Mouse (Mus musculus) hindbrain, postnatal 0 days (tissue): Measurements from ENCODE around the gene C1qtnf5. TPM values are rescaled to one million over a fixed set of nuclear protein-coding genes. Genes with fewer than 3 reads are reported as not detected.
A peak's percentile ranks its signal among the peaks of the same experiment; 100 is the strongest.
"Not testable (repeated sequence)": the region's sequence is repeated elsewhere in the genome, so short reads cannot be mapped to it uniquely, and the experiment has no call there.

Experiments
- ATAC-seq: fragments of 200-750 bp; cut with Nextera tagmentation; 2 replicates; pipeline ENCODE4 v1.8.0; 2017; ENCODE audit warnings: mild to moderate bottlenecking, moderate TSS enrichment, moderate library complexity
- DNase-seq: peaks from one replicate; pipeline ENCODE4 v3.0.0-alpha.2; 2015; ENCODE audit warnings: low spot score
- H3K27ac ChIP-seq: fragments of 300-500 bp; sonication (generic); 2 replicates; pipeline ENCODE4 v1.5.1; 2014; ENCODE audit warnings: mild to moderate bottlenecking
- H3K27me3 ChIP-seq: fragments of 300-500 bp; sonication (generic); 2 replicates; pipeline ENCODE4 v1.6.1; 2014; ENCODE audit warnings: low read length, mixed read lengths; ENCODE audit not compliant: insufficient read depth
- H3K36me3 ChIP-seq: fragments of 300-500 bp; sonication (generic); 2 replicates; pipeline ENCODE4 v1.6.1; 2014; ENCODE audit warnings: low read length, mixed read lengths; ENCODE audit not compliant: insufficient read depth
- H3K4me1 ChIP-seq: fragments of 300-500 bp; sonication (generic); 2 replicates; pipeline ENCODE4 v1.6.1; 2014; ENCODE audit warnings: antibody characterized with exemption, low read length, mixed read lengths; ENCODE audit not compliant: insufficient read depth
- H3K4me2 ChIP-seq: fragments of 300-500 bp; sonication (generic); 2 replicates; pipeline ENCODE4 v1.6.1; 2014; ENCODE audit warnings: low read depth, mild to moderate bottlenecking, low read length, moderate library complexity, mixed read lengths
- H3K4me3 ChIP-seq: fragments of 300-500 bp; sonication (generic); 2 replicates; pipeline ENCODE4 v1.5.1; 2014; ENCODE audit warnings: low read length
- H3K9ac ChIP-seq: fragments of 300-500 bp; sonication (generic); replicated peaks from 2 replicates; pipeline ENCODE4 v1.6.1; 2014; ENCODE audit warnings: mild to moderate bottlenecking, low read length, moderate library complexity, mixed read lengths
- H3K9me3 ChIP-seq: fragments of 300-500 bp; sonication (generic); 2 replicates; pipeline ENCODE4 v1.6.1; 2016; ENCODE audit warnings: low read length, mixed read lengths
- CTCF ChIP-seq: IDR thresholded peaks from 2 replicates; pipeline ENCODE4 v1.5.1; 2016; ENCODE audit warnings: antibody characterized with exemption, control low read depth, low read depth
- WGBS: fragments of 180-500 bp; shearing (Covaris S2); extraction: QIAGEN DNeasy Blood & Tissue Kit; methylation state at CpG from one replicate; pipeline ENCODE4 v1.1.7; 2014; 5-methylcytosine and 5-hydroxymethylcytosine counted together
- polyA plus RNA-seq: library from polyadenylated mRNA; unstranded; fragments of >200 nt; fragmentation: Nextera tagmentation; extraction: Ambion mirVana; gene quantifications from 2 replicates; pipeline ENCODE4 v1.2.1, GENCODE M21; 2015
- total RNA-seq: library from RNA; depleted of rRNA; stranded (reverse); fragments of >200 nt; gene quantifications from 2 replicates; pipeline ENCODE4 v1.2.3, GENCODE M21; 2014

C1qtnf5 gene
- total and polyA plus RNA-seq, 2 experiments from 2014 or later: 12.3 to 39.5 TPM

GRCm38 (mm10) chr9:44109360-44110095, 2.5 kb downstream of the C1qtnf5 start:
- H3K4me3 ChIP-seq: no peak overlapping the region
- peak; percentile 84 for DNase-seq
- H3K9ac ChIP-seq: no peak overlapping the region

GRCm38 (mm10) chr9:44111909-44112308, 4.9 kb downstream of the C1qtnf5 start:
- not testable (repeated sequence) for DNase-seq, H3K4me2 ChIP-seq, H3K9me3 ChIP-seq, H3K4me3 ChIP-seq, H3K9ac ChIP-seq, H3K36me3 ChIP-seq, H3K27me3 ChIP-seq, H3K27ac ChIP-seq, ATAC-seq
- H3K4me1 ChIP-seq: peaks cover 28% of the 10 kb centered on the region
- WGBS: 58% methylated on average over 10 of the region's 12 CpGs

More at GRCm38 (mm10) chr9:44109360-44110095, 2.5 kb downstream of the C1qtnf5 start:
- 34% methylated on average over 9 of the region's 9 CpGs for WGBS
- Histone ChIP-seq H3K36me3 (no peaks in the 10 kb centered on the region), H3K4me2 (peak overlapping the region; percentile 44), H3K27ac (no peak overlapping the region), H3K27me3 (no peaks in the 10 kb centered on the region), H3K4me1 (peaks cover 39% of the 10 kb centered on the region), H3K9me3 (no peaks in the 10 kb centered on the region)
- no peak for ATAC-seq
- peak; percentile 81 for TF ChIP-seq CTCF

GRCm38 (mm10) chr9:44113105-44113789, 6.2 kb downstream of the C1qtnf5 start, which contains the start of the genes Gm49380 and Rnf26:
Gene Gm49380, minus strand, starts transcription at chr9:44113500.
Gene Rnf26, minus strand, starts transcription at chr9:44113517.
- peak within 1 kb of the TSS; percentile 55 for H3K4me2 ChIP-seq
- peaks cover 19% of the 10 kb centered on the region; the same call in 1 of the 2 replicates for H3K4me1 ChIP-seq
- H3K4me3 ChIP-seq: peak within 1 kb of the TSS; percentile 74
- DNase-seq (peak; percentile 98), ATAC-seq (peak; percentile 98)
- no peaks in the 10 kb centered on the region for H3K36me3 ChIP-seq
- H3K9me3 ChIP-seq: no peaks in the 10 kb centered on the region
- no peak for TF ChIP-seq CTCF
- H3K9ac ChIP-seq: peak within 1 kb of the TSS; percentile 61
- no peak within 1 kb of the TSS for H3K27ac ChIP-seq
- no peaks in the 10 kb centered on the region for H3K27me3 ChIP-seq
- WGBS: 1% methylated on average over 49 of the region's 51 CpGs

- no peak for ATAC-seq
- WGBS: 88% methylated on average over 2 of the region's 2 CpGs
- no peak for TF ChIP-seq CTCF
These were observed 7.4 kb downstream of the C1qtnf5 start for GRCm38 (mm10) chr9:44114453-44114852.

GRCm38 (mm10) chr9:44115599-44115998, 8.6 kb downstream of the C1qtnf5 start:
- no peak for ATAC-seq
- Histone ChIP-seq H3K9me3 (no peaks in the 10 kb centered on the region), H3K4me3 (no peak overlapping the region), H3K36me3 (no peaks in the 10 kb centered on the region), H3K9ac (no peak overlapping the region), H3K27me3 (no peaks in the 10 kb centered on the region), H3K27ac (no peak overlapping the region), H3K4me1 (no peaks in the 10 kb centered on the region), H3K4me2 (no peak overlapping the region)
- TF ChIP-seq CTCF: no peak
- no peak for DNase-seq
- 91% methylated on average over 9 of the region's 9 CpGs for WGBS

More at GRCm38 (mm10) chr9:44114453-44114852, 7.4 kb downstream of the C1qtnf5 start:
- peaks cover 9% of the 10 kb centered on the region; the same call in 1 of the 2 replicates for H3K4me1 ChIP-seq
- H3K4me3 ChIP-seq: no peak overlapping the region
- H3K27me3 ChIP-seq: no peaks in the 10 kb centered on the region
- H3K9me3 ChIP-seq: no peaks in the 10 kb centered on the region
- no peak overlapping the region for H3K4me2 ChIP-seq
- no peaks in the 10 kb centered on the region for H3K36me3 ChIP-seq
- no peak overlapping the region for H3K27ac ChIP-seq
- H3K9ac ChIP-seq: no peak overlapping the region
- no peak for DNase-seq

GRCm38 (mm10) chr9:44116182-44116581, 9.1 kb downstream of the C1qtnf5 start:
- Histone ChIP-seq H3K27ac (no peak overlapping the region), H3K4me2 (no peak overlapping the region), H3K9ac (no peak overlapping the region), H3K9me3 (no peaks in the 10 kb centered on the region), H3K4me1 (no peaks in the 10 kb centered on the region), H3K4me3 (no peak overlapping the region), H3K27me3 (no peaks in the 10 kb centered on the region), H3K36me3 (no peaks in the 10 kb centered on the region)
- WGBS: 87% methylated on average over 4 of the region's 4 CpGs
- peak; percentile 29; the same call in 1 of the 2 replicates for TF ChIP-seq CTCF
- no peak for ATAC-seq
- no peak for DNase-seq

GRCm38 (mm10) chr9:44119011-44119410, 12.0 kb downstream of the C1qtnf5 start:
- 52% methylated on average over 5 of the region's 5 CpGs for WGBS
- DNase-seq (peak; percentile 36), ATAC-seq (no peak)
- H3K4me1 ChIP-seq: no peaks in the 10 kb centered on the region
- no peak overlapping the region for H3K4me3 ChIP-seq
- H3K9ac ChIP-seq: no peak overlapping the region
- H3K9me3 ChIP-seq: no peaks in the 10 kb centered on the region
- no peak overlapping the region for H3K27ac ChIP-seq
- peak; percentile 59 for TF ChIP-seq CTCF
- H3K4me2 ChIP-seq: no peak overlapping the region
- H3K27me3 ChIP-seq: no peaks in the 10 kb centered on the region
- no peaks in the 10 kb centered on the region for H3K36me3 ChIP-seq
